Mouse (Mus musculus) large intestine, adult 2 months (tissue): Measurements from ENCODE around the gene Slc16a9. TPM values are rescaled to one million over a fixed set of nuclear protein-coding genes. Genes with fewer than 3 reads are reported as not detected.
A peak's percentile ranks its signal among the peaks of the same experiment; 100 is the strongest.

Source experiments
- DNase-seq: peaks from one replicate; pipeline ENCODE4 v3.0.0-alpha.2; 2012; ENCODE audit warnings: low read depth, low spot score
- WGBS: fragments of 180-500 bp; shearing (Covaris S2); methylation state at CpG from one replicate; pipeline ENCODE4 v1.1.7; 2018; 5-methylcytosine and 5-hydroxymethylcytosine counted together
- polyA plus RNA-seq: library from polyadenylated mRNA; depleted of rRNA; stranded (reverse); fragments of >200 nt; gene quantifications from 2 replicates; pipeline ENCODE4 v1.2.3, GENCODE M21; 2012

The Slc16a9 gene
- polyA plus RNA-seq, 1 experiment: 1.1 TPM

DNA sequence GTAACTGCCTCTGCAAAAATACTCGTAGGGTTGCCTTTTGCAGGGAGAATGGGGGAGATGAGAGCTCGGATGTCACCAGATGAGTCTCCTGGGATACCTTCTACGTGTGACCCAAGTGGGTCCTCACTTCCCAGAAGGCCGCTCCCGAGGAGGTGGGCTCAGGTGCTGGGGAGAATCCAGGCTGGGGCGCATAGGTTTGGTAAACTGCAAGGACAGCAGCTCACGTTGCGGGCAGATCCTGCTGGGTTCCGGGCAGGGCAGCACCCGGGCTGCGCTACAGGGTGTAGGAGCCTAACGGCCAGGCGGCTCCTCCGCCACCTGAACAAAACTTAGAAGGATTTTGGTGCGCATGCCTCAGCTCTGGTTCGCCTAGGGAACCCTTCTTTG is 652 bp downstream of the Slc16a9 start:
- under 1% methylated on average over 16 of the region's 16 CpGs for WGBS
- DNase-seq: no peak

DNA sequence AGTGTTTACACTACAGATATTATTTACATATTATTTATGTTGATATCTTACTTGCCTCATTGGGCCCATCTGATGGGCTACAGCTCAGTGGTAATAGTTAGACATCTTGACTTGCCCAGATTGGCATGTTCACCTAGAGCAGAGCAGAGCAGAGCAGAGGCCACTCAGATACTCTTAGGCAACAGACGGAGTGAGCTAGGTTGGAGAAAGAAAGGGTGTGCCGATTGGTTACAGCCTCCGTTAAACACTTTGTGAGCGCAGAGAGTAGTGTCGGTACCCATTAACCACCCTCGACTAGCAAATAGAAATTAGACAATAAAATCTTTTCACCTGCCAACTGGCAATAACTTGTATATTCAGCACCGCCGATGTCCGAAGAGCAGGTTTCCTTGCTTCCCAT is 1.2 kb downstream of the Slc16a9 start:
- no peak for DNase-seq
- WGBS: 31% methylated on average over 9 of the region's 9 CpGs

DNA sequence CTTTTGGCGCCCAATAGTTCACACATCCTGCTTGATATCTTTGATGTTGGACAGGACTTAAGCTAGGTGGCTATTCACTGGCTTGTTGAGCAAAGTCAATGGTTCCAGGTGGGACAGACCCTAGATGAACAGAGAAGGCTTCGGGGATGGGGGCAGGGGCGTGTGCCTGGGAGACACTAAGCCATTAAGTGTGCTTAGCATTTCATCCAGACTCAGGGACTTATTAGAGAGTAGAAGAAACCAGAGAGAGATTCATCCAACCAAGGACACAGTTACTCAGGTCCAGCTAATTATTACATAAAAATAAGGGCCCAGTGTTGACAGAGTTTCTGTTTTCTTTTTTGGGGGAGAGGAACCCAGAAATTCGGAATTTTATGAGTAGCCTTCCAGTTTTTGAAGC is 5.5 kb downstream of the Slc16a9 start:
- DNase-seq: no peak
- WGBS: 70% methylated on average over 4 of the region's 4 CpGs

DNA sequence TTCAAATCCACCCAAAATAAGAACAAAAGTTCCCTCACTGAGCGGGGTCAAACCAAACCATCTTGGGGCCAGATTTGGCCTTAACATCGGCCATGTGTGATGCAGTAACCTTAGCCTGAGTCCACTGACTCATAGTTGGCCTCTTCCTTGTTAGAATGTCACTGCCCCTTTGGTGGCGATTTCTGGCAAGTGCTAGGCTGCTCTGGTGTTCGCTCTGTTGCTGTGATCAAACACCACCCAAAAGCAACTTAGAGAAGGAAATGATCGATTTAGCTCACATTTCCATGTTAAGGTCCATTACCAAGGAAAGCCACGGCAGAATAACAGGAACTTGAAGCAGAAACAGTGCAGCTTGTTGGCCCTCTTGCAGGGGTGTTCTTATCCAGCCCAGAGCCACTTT is 5.9 kb downstream of the Slc16a9 start:
- WGBS: 82% methylated on average over 6 of the region's 6 CpGs
- no peak for DNase-seq

DNA sequence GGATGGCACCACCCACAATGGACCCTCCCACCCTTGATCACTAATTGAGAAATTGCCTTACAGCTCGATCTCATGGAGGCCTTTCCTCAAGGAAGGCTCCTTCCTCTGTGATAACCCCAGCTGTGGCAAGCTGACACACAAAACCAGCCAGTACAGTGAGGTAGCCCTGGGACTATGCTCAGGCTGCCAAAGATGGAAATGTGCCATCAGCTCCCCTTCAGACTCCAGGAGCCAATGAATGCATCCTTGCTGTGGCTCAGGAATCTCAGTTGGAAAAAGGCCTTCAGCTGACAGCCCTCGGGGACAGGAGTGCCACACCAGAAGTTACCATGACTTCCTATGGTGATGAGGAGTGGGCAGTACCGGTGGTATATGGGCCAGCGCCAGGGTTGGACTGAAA is 9.8 kb downstream of the Slc16a9 start:
- WGBS: 69% methylated on average over 4 of the region's 4 CpGs

DNA sequence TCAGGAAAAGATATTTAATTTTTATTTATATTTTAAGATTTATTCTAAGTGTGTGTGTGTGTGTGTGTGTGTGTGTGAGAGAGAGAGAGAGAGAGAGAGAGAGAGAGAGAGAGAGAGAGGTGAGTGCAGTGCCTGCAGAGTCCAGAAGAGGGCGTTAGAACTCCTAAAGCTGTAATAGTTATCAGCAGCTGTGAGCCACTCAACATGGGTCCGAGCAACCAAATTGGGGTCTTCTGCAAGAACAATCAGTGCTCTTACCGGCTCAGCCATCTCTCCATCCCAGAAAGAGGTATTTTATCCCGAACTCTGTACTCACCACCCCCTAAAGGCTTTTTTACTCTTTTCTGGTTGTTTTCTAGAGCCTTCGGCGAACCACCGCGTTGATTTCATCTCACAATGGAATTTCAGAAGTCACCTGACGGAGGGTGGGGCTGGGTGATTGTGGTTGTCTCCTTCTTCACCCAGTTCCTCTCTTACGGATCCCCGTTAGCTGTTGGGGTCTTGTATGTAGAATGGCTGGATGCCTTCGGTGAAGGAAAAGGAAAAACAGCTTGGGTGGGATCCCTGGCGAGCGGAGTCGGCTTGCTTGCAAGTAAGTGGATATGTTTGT is 10.8 kb downstream of the Slc16a9 start:
- no peak for DNase-seq
- WGBS: 91% methylated on average over 15 of the region's 15 CpGs

More for the DNA sequence above, 9.8 kb downstream of the Slc16a9 start:
- no peak for DNase-seq

DNA sequence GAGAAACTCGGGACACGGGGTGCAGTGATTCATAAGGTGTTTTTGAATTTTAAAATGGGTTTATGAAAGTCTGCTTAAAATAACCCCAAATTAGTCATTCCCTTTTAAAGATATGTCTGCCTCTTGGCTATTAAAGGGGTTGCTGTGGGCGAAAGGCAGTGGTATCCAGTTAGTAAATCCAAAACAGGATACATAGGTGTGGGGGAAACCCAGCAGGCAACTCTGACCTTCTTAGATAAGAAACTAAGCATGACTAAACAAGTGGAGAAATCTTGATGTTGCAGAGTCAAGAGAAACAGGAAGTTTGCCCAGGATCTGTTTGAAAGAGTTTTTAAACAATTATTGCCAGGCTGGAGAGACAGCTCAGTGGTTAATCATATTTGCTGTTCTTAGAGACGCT is 12.1 kb downstream of the Slc16a9 start:
- no peak for DNase-seq
- 25% methylated on average over 4 of the region's 4 CpGs for whole genome bisulfite sequencing

DNA sequence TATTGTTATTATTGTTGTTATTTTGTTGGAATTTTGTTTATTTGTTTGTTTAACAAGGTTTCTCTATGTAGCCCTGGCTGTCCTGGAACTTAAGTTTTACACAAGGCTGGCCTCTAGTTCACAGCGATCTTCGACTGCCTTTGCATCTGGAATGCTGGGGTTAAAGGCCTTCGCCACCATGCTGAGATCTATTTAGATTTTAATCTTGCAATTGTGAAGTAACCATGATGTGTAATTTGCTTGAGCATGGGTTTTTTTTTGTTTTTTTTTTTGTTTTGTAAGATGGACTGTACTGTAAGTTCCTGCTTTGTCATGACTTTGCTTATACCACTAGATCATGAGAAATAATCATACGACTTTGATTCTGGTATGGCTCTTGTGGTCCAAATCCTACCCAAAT is 16.0 kb downstream of the Slc16a9 start:
- 89% methylated on average over 4 of the region's 4 CpGs for WGBS
- no peak for DNase-seq

DNA sequence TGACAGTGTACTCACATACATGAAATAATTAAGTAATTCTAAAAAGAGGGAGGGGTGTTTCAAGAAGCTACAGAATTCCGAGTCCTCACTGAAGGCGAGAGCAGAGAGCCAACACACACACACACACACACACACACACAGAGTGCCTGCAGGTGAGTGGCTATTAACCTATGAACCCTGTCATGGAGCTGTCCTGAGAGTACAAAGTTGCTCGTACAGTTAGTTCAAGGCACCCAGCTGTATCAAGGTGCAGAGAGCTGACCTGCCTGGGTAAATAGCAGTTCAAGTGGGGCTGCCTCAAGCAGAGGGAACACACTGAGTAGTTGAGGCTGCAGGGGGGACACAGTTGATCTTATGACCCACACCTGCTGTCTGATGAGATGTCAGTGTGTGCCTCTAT is 17.2 kb downstream of the Slc16a9 start:
- DNase-seq: no peak
- 46% methylated on average over 3 of the region's 3 CpGs for WGBS

DNA sequence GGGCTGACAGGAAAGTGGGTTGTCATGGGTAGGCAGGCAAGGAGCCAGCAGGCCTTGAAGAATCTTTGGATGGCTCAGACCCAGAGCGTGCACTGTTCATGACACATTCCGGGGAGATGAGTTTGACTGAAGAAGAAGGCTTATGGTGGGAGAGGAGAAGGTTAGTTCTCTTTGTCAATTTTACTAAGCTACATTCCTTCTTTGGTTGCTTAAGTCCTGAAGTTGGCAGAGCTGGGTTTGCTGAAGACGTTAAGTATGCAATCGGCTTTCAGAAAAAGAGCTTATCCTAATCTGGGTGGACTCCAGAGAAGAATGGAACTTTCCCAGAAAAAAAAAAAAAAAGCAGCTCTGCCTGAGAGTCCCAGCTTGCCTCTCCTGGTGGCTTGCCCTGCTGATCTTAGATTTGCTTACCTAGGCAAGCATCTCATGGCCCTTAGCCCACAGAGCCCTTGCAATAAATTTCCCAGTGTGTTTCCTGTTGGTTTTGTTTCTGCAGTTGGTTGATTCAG is 18.8 kb downstream of the Slc16a9 start:
- no peak for DNase-seq
- 39% methylated on average over 4 of the region's 4 CpGs for WGBS

DNA sequence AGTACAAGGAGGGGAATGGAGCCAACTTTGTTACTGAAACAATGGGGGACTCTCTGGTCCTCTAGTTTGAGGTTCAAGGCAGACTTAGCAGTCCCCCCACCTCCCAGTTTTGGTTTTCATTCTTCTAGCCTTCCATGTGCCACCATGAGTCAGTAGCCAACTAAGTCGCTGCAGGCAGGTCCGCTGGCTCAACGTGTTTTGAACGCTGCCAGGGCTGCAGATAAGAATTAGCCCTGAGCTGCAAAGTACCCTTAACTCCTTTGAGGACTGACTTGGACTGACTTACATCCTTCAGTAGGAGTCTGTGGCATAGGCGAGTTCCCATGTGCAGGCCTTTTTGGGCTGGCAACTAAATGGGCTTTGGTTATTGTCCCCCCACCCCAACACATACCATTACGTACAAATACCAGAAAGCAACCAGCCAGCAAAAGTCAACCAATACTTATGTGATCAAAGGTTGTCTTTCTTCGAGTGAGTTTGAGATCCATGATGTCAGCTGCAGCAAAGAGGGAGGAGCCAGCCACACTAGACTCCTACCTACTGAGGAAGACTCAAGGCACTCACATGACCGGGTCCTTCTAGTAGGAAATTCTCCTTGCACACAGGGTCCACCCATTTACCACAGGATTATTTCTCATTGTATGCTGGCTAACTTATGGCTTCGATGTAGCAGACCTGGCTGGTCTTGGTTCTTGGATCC is 19.6 kb downstream of the Slc16a9 start:
- no peak for DNase-seq
- WGBS: 57% methylated on average over 9 of the region's 9 CpGs

DNA sequence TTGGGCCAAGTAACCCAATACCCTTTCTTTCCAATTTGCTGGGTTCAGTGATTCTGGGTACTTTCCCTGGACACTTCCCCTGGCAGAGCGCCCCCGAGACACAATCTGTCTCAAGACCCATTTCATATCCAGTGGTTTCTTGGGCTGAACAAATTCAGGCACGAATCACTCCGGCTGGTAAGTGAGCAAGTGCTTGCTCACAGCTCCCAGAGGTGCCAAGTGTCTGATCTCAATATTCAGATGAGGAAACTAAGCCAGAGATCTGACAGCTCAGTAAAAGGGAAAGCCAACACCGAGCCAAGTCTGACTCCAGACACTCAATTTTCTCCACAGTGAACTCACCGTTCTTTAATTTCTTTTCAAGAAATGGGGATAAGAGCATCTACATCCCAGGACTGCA is 21.6 kb downstream of the Slc16a9 start:
- WGBS: 91% methylated on average over 6 of the region's 6 CpGs
- no peak for DNase-seq

DNA sequence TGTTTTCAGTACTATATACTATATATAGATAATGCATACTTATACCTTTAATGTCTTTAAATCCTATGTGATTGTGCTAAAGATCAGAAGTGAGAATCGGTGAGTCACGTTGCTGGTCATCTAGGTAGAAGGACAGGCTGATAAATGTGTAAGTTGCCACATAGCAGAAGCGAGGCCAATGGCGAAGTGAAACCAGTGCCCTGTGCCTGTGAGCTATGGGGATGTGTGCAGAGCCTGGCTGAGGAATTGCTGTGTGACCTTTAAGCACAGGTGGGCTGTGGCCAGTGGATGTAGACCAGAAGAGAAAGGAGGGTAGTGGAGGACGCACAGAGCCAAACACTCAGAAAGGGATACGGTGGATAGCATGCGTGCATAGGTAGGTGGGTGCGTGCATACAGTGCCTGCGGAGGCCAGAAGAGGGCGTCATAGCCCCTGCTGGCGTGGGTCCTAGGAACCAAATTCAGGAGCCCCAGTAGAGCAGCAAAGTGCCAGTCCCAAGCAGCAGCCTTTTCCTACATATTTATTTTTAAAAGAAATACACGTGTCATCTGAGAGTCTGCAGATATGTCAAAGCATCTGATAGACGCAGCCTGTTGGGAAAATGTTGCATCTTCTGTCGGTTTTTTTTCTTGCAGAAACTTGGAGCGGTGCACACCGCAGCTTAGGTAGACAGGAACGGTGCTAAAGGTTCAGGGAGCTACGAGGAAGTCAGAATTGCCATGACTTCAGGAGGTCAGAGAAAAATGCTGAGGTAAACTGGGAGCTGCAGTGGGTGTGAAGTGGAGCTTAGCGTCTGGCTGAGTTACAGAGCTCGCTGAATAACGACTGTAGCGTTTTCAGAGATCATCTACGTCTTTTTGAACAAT is 23.9 kb downstream of the Slc16a9 start:
- no peak for DNase-seq
- 44% methylated on average over 23 of the region's 23 CpGs for WGBS

DNA sequence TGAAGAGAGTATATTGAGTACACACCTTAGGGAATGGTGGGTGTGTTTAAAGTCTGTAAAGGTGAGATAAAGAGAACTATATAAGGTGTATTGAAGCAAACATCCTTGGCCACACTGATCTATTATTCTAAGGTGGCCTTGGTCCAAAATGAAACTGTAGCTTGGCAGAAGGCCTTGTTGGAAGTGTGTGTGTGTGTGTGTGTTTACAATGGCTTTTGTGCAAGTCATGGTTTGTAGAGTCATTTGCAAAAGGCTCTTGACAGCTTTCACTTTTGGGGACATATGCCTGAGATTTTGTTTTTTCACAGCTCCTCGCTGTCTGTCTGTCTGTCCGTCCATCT is 24.5 kb downstream of the Slc16a9 start:
- 41% methylated on average over 2 of the region's 2 CpGs for WGBS
- peak; percentile 75 for DNase-seq

DNA sequence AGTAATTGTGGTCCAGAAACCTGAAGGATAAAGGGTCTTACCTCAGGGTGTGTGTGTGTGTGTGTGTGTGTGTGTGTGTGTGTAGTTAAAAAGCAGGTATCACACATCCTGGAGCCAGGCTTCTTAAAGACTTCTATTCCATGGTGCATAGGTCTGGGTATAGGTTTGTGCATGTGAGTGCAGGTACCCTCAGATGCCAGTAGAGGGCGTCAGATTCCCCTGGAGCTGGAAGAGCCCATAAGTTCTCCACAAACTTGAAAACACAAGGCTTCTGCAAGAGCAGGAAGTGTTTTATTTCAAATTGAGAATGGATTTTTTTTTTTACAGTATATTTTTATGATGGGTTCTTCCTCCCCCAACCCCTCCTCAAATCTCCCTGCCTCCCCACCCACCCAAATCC is 31.8 kb downstream of the Slc16a9 start:
- 75% methylated on average over 1 of the region's 1 CpGs for WGBS
- DNase-seq: no peak

DNA sequence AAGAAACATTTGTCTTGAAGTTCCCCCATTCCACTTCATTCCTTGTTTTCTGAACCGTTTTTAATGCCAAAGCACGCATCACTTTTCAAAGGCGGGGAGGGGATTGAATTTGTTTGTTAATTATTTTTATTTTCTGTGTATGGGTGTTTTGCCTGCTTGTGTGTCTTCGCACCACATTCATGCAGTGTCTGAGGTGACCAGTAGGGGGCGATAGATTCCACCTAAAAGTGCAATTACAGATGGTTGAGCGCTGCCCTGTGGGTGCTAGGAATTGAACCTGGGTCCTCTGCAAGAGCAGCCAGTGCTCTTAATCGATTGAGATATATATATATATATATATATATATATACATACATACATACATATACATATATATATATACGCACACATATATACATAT is 34.4 kb downstream of the Slc16a9 start:
- WGBS: 85% methylated on average over 8 of the region's 8 CpGs
- DNase-seq: no peak

DNA sequence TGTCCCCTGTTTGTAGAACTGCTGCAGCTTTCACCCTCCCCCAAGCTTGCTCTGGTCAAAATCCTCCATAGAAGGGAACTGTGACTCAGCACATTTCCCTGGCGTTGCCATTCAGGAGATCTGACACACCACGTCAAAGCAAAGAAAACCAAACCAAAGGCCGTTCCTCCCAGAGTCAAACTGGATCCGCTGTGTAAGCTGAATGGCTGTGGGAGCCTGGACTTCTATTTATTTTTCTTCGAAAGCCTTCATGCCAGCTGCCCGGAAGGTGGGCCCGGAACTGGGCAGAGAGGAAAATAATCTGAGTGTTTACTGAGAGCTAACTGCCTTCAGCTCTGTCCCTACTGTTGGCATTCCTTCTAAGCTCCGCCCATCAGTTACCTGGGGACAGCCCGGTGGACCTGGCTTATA is 42.9 kb downstream of the Slc16a9 start:
- WGBS: 8% methylated on average over 9 of the region's 9 CpGs
- DNase-seq: no peak

DNA sequence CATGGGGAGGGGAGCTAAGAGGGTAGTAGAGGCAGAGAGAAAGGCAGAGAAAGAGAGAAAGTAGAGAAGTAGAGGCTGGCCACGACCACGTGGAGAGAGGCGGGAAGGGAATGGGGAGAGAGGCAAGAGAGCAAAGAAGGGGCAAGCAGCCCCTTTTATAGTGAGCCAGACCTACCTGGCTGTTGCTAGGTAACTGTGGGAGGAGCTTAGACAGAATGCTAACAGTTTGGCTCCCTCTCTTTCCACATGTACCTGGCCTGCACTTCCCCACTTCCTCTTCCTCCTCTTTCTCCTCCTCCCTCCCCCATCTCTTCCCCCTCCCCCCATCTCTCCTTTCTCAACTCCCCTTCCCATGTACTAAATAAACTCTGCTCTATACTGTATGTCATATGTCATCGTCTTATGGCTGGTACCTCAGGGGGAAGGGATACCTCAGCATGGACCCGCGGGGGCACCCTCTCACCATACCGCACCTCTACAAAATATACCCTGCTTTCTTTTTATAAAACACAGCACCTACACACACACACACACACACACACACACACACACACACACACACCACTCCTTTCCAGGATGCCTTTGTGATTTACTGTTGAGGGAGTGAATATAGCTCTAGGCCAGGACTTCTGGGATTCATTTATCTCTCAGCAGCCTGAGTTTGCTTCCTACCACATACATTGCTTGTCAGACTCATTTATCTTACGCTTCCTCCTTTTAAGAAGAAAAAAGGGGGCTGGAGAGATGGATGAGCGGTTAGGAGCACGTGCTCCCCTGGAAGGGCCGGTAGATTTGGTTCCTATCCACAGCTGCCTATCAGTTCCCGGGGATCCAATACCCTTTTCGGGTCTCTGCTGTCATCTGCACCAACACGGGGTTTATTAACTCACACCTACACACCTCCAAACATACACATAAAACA is 43.8 kb downstream of the Slc16a9 start:
- no peak for DNase-seq
- WGBS: 72% methylated on average over 14 of the region's 14 CpGs

DNA sequence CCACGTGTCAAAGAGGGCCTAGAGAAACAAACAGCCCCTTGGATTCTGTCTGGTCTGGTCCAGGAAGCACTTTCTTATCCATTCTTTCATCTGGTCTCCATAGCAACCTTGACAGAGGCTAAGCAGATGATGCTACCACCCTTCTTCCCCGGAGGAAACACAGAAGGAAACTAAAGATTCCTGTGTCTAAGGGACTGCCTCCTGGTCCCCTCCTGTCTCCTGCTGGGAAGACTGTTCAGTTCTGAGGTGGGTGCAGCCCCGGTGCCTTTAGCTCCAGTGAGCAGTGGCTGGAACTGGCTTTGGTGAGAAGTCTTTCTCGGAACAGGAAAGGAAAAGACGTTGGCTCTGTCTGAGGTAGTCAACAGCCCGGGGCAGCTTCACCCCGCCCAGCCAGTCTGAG is 47.1 kb downstream of the Slc16a9 start:
- DNase-seq: no peak
- WGBS: 37% methylated on average over 7 of the region's 7 CpGs

DNA sequence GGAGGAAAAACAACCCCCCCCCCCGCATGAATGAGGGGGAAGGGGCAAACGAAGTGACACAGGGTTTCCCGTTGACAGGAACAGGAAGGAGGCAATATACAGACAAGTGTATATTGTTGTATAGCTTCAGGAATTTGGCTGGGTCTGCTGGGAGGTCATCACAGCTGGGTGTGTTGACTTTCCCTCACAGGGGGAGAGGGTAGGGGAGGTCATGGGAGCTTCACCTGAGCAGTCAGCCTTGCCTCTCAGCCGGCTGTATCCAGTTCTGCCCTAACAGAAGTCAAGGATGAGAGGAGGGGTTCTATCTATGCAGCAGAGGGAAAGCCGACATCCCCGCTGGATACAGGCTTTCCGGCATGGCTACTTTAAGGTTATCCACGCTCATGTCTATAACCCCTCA is 49.2 kb downstream of the Slc16a9 start:
- no peak for DNase-seq
- 43% methylated on average over 8 of the region's 8 CpGs for WGBS
